Mouse (Mus musculus) left cerebral cortex, adult 2 months (tissue): Measurements from ENCODE around the gene Tnni2. TPM values are rescaled to one million over a fixed set of nuclear protein-coding genes. Genes with fewer than 3 reads are reported as not detected.

Source experiments
- DNase-seq, 2 experiments: peaks; one replicate each; pipeline ENCODE4 v3.0.0; 2021 to 2022; ENCODE audit warnings: low spot score in 2 of 2, mixed read lengths in 1 of 2; ENCODE audit errors: extremely low spot score in 1 of 2
- H3K27ac ChIP-seq: fragments of 200-600 bp; 2 replicates; pipeline ENCODE4 v1.8.1; 2022
- H3K4me3 ChIP-seq: fragments of 200-600 bp; 2 replicates; pipeline ENCODE4 v1.8.1; 2022
- CTCF ChIP-seq: fragments of 200-600 bp; IDR thresholded peaks from 2 replicates; pipeline ENCODE4 v1.8.1; 2022; ENCODE audit warnings: antibody characterized with exemption, mild to moderate bottlenecking, moderate library complexity
- intact Hi-C: fragments of 180-260 bp; cut with DNase I; formaldehyde crosslinking; loops from one replicate; pipeline ENCODE4 v1.15.1; 2025
- total RNA-seq, 2 experiments: library from RNA; stranded (reverse); gene quantifications; 2 replicates each; pipeline ENCODE4 v1.2.3; 2021

Tnni2 gene
- total RNA-seq, 2 experiments from 2014 or later = 0.50 TPM; not detected in 1

- DNase-seq = no peak
- no peak for TF ChIP-seq CTCF
- intact Hi-C loops = no loop called here
These were observed 21.0 kb downstream of the Tnni2 start for GRCm38 (mm10) chr7:142462594-142463078.

GRCm38 (mm10) chr7:142470171-142470691, 28.6 kb downstream of the Tnni2 start:
- Histone ChIP-seq H3K4me3 (no peak overlapping the region), H3K27ac (no peak overlapping the region)
- intact Hi-C loops = no loop called here
- no peak for TF ChIP-seq CTCF
- DNase-seq = no peak

More at GRCm38 (mm10) chr7:142462594-142463078, 21.0 kb downstream of the Tnni2 start:
- Histone ChIP-seq H3K27ac (no peak overlapping the region), H3K4me3 (no peak overlapping the region)

DNA sequence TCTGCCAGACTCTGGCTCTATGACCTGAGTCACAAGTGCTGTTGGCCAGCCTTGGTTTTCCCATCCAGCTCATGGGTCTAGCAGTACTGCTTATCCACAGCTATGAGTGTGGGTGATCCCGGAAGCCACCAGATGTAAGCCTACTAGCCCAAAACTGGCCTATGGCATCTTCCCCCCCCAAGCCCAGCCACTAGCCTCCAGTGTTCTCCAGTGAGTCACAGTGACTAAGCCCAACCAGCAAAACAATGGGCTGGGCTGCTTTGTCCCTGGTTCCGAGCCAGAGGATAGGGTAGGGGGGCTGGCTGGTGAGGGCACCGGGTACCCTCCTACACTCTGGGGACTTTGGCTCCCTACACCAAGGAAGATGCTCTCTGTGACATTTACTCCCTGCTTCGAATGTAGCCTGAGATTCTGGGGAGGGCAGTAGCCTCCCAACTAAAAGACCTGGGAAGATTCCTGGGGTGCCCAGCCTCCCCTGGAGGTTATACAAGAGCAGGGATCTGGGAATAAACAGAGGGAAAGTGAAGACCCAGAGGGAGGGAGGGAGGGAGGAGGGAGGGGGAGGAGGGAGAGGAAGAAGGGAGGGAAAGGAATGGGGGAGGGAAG, 29.3 kb downstream of the Tnni2 start:
- intact Hi-C loops = no loop called here
- no peak overlapping the region for H3K27ac ChIP-seq
- DNase-seq = no peak
- no peak for TF ChIP-seq CTCF
- H3K4me3 ChIP-seq = no peak overlapping the region

- no peak for TF ChIP-seq CTCF
- H3K27ac ChIP-seq = no peak overlapping the region
- intact Hi-C loops = no loop called here
- no peak overlapping the region for H3K4me3 ChIP-seq
- DNase-seq = no peak
These were observed 29.8 kb downstream of the Tnni2 start for GRCm38 (mm10) chr7:142471414-142471861.

- TF ChIP-seq CTCF = no peak
- Histone ChIP-seq H3K4me3 (no peak overlapping the region), H3K27ac (no peak overlapping the region)
- intact Hi-C loops = no loop called here
- DNase-seq = no peak
These were observed 30.4 kb downstream of the Tnni2 start for GRCm38 (mm10) chr7:142471884-142472570.

DNA sequence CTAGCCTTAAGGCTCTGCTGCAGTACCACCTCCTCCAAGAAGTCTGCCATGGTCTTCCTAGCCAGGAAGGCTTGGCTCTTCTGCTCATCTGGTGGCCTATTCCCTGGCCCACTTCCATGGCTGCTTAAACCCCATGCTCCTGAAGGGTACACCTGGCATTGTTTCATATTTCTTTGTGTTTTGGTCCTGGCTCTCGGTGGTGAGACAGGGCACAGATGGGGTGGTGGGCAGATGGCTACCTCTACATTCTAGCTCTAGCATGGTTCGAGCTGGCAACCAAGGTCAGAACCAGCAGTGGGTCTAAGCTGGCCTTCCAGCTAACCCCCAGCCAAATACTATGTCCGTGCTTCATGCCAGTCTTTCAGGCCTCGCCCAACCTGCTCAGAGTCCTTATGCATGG, 31.3 kb downstream of the Tnni2 start:
- H3K4me3 ChIP-seq = no peak overlapping the region
- no peak overlapping the region for H3K27ac ChIP-seq
- no peak for TF ChIP-seq CTCF
- intact Hi-C loops = no loop called here
- no peak for DNase-seq

DNA sequence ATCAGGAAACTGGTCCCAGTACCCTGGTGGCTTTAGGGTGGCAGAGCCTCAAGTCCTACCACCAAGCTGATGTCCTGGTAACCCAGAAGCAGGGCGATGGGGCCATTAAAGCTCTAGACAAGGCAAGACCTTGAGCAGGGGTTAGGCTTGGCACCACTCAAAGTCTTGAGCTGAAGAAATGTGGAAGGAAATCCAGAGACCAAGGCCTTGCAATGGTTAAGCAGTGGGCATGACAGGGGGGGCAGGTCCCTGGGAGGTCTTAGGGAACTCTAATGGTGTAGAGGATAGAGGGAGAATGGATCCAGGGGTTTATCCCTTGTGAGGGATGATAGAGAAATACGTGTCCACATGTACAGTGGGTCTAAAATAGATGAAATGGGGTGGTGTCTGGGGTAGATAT, 31.9 kb downstream of the Tnni2 start:
- Histone ChIP-seq H3K4me3 (no peak overlapping the region), H3K27ac (no peak overlapping the region)
- intact Hi-C loops = no loop called here
- TF ChIP-seq CTCF = no peak
- no peak for DNase-seq

DNA sequence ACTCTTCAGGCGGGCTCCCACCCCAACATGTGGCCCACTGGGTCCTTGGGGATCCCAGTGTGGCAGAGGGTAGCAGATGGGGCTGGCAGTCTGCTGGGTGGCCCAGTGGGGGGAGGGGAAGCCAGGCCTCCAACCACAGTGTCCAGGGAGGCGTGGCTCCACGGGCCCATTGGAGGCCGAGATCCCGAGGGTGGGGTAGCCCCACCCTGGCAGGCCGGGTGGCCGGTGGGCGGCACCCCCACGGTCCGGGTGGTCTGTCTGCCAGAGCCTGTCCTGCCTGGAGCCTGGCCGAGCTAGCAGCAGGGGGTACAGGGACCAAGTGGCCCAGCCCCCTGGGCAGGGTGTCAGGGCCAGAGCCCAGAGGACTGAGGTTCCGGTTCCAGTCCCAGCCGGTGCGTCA, 33.2 kb downstream of the Tnni2 start:
- no peak for TF ChIP-seq CTCF
- no peak overlapping the region for H3K27ac ChIP-seq
- no peak for DNase-seq
- H3K4me3 ChIP-seq = no peak overlapping the region
- intact Hi-C loops = no loop called here

DNA sequence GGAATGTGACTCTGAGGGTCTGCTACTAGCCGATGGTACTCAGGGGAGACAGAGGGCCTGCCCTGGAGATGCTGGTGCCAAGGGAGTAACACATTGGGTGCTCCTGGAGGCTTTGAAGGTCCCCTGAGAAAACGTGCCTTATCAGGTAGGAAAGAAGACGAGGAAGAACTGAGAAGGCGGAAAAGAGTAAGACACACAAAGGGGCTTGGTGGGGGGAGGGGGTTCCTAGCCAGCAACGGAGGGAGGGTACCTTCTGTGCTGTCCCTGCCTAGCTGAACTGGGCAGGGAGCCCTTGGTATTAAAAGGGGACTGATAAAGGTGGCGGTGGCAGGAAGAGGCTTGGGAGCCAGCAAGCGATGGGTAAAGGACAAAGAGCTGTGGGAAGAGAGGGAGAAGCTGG, 34.0 kb downstream of the Tnni2 start:
- H3K27ac ChIP-seq = no peak overlapping the region
- intact Hi-C loops = no loop called here
- DNase-seq = no peak
- no peak overlapping the region for H3K4me3 ChIP-seq
- no peak for TF ChIP-seq CTCF

- intact Hi-C loops = no loop called here
- H3K27ac ChIP-seq = no peak overlapping the region
- no peak overlapping the region for H3K4me3 ChIP-seq
- DNase-seq = no peak
- no peak for TF ChIP-seq CTCF
These were observed 34.7 kb downstream of the Tnni2 start for GRCm38 (mm10) chr7:142476271-142476670.

- Histone ChIP-seq H3K4me3 (no peak overlapping the region), H3K27ac (no peak overlapping the region)
- TF ChIP-seq CTCF = no peak
- intact Hi-C loops = no loop called here
- DNase-seq = no peak
These were observed 35.3 kb downstream of the Tnni2 start for GRCm38 (mm10) chr7:142476795-142477452.

DNA sequence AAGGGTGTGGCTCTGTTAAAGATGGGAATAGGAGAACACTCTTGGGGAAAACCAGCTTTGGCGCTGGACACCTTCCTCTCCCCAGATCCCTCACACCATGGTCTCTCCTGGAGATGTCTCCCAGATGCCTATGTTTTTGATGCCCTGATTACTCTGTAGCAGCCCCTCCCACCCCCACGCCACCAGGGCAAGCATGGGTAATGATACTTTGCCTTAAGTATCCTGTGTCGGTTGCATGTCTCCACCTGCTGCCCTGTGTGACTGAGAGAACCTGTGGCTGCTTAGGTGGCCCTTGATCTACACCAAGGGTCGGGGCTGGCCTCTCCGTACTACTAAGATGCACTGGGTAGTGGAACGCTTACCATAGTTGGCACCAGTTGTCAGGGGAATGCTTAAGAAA, 36.4 kb downstream of the Tnni2 start:
- intact Hi-C loops = no loop called here
- no peak for TF ChIP-seq CTCF
- Histone ChIP-seq H3K4me3 (no peak overlapping the region), H3K27ac (no peak overlapping the region)
- no peak for DNase-seq
